Mouse (Mus musculus) myocyte (in vitro differentiated cells): Measurements from ENCODE around the gene 3110082J24Rik.

ENCODE experiments used
- CEBPB ChIP-seq: IDR thresholded peaks from 2 replicates; pipeline ENCODE4 v1.6.1; 2011; ENCODE audit warnings: mild to moderate bottlenecking, moderate library complexity; ENCODE audit not compliant: poor library complexity, insufficient read depth, severe bottlenecking
- POLR2A ChIP-seq: IDR thresholded peaks from one replicate; pipeline ENCODE4 v1.6.1; 2011; ENCODE audit warnings: low read depth, mild to moderate bottlenecking, control low read depth, moderate library complexity; ENCODE audit not compliant: insufficient read length

- TF ChIP-seq CEBPB (no peak), POLR2A (no peak)
Measured at GRCm38 (mm10) chr5:30114761-30115140, 8.9 kb upstream of the 3110082J24Rik start.
